Mouse (Mus musculus): Measurements from ENCODE around the gene Ciita. TPM values are rescaled to one million over a fixed set of nuclear protein-coding genes. Genes with fewer than 3 reads are reported as not detected.

The Ciita gene
- polyA plus RNA-seq, 1 experiment from 2014 or later, result 0.14 TPM

GRCm38 (mm10) chr16:10546865-10547264, 67.0 kb downstream of the Ciita start:
- no peak overlapping the region for H3K4me3 ChIP-seq (ENCODE audit: low read depth, low read length)

GRCm38 (mm10) chr16:10548938-10549337, 69.1 kb downstream of the Ciita start:
- DNase-seq (ENCODE audit: low spot score, missing footprints), result no peak
- Histone ChIP-seq H3K36me3 (ENCODE audit: control insufficient read depth, insufficient read depth, low read length) (no peaks in the 10 kb centered on the region), H3K9me3 (ENCODE audit: control insufficient read depth, low read length) (no peaks in the 10 kb centered on the region), H3K27ac (ENCODE audit: low read depth, low read length) (no peak overlapping the region), H3K4me3 (ENCODE audit: low read depth, low read length) (no peak overlapping the region), H3K4me1 (ENCODE audit: control insufficient read depth, insufficient read depth, low read length) (peaks cover 8% of the 10 kb centered on the region; the same call in 1 of the 2 replicates), H3K27me3 (ENCODE audit: control insufficient read depth, insufficient read depth, low read length) (no peaks in the 10 kb centered on the region), H3K9ac (ENCODE audit: low read length) (no peak overlapping the region), H3K4me2 (no peak overlapping the region)
- no peak for ATAC-seq (ENCODE audit: low FRiP score)
- 65% methylated on average over 3 of the region's 3 CpGs for WGBS

More at GRCm38 (mm10) chr16:10546865-10547264, 67.0 kb downstream of the Ciita start:
- H3K9ac ChIP-seq (ENCODE audit: low read length), result no peak overlapping the region
- no peak for DNase-seq (ENCODE audit: low spot score, missing footprints)
- no peak for ATAC-seq (ENCODE audit: low FRiP score)
- WGBS, result 59% methylated on average over 3 of the region's 3 CpGs
- H3K36me3 ChIP-seq (ENCODE audit: control insufficient read depth, insufficient read depth, low read length), result no peaks in the 10 kb centered on the region
- H3K27ac ChIP-seq (ENCODE audit: low read depth, low read length), result no peak overlapping the region
- H3K9me3 ChIP-seq (ENCODE audit: control insufficient read depth, low read length), result no peaks in the 10 kb centered on the region
- peaks cover 8% of the 10 kb centered on the region for H3K4me1 ChIP-seq (ENCODE audit: control insufficient read depth, insufficient read depth, low read length)
- H3K27me3 ChIP-seq (ENCODE audit: control insufficient read depth, insufficient read depth, low read length), result no peaks in the 10 kb centered on the region
- no peak overlapping the region for H3K4me2 ChIP-seq

- Histone ChIP-seq H3K27me3 (ENCODE audit: control insufficient read depth, insufficient read depth, low read length) (no peaks in the 10 kb centered on the region), H3K4me1 (ENCODE audit: control insufficient read depth, insufficient read depth, low read length) (peaks cover 8% of the 10 kb centered on the region; the same call in 1 of the 2 replicates), H3K27ac (ENCODE audit: low read depth, low read length) (no peak overlapping the region), H3K36me3 (ENCODE audit: control insufficient read depth, insufficient read depth, low read length) (no peaks in the 10 kb centered on the region), H3K4me2 (no peak overlapping the region), H3K9me3 (ENCODE audit: control insufficient read depth, low read length) (no peaks in the 10 kb centered on the region), H3K9ac (ENCODE audit: low read length) (no peak overlapping the region), H3K4me3 (ENCODE audit: low read depth, low read length) (no peak overlapping the region)
- no peak for DNase-seq (ENCODE audit: low spot score, missing footprints)
- no peak for ATAC-seq (ENCODE audit: low FRiP score)
- 83% methylated on average over 2 of the region's 2 CpGs for whole genome bisulfite sequencing
Observed at GRCm38 (mm10) chr16:10549600-10549999, 69.7 kb downstream of the Ciita start.

DNA sequence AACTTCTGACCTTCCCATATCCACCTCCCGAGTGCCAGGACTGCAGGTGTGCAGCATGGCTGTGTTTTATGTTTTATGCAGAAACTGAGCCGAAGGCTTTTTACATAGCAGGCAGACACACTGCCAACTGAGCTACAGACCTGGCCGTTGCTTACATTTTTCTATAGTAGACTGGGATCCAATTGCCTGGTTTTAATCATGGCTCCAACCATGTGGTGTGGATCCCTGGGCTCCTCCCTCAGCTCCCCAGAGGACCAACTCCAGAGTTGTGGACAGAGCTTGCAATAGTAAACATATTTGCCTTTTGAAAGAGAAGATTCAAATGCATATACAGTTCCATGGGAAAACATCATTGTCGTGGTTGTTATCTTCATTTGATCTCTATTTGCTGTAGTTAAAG, 71.7 kb downstream of the Ciita start:
- no peak for ATAC-seq (ENCODE audit: low FRiP score)
- no peaks in the 10 kb centered on the region for H3K27me3 ChIP-seq (ENCODE audit: control insufficient read depth, insufficient read depth, low read length)
- WGBS, result 85% methylated on average over 4 of the region's 4 CpGs

GRCm38 (mm10) chr16:10553858-10554257, 74.0 kb downstream of the Ciita start:
- H3K27me3 ChIP-seq (ENCODE audit: control insufficient read depth, insufficient read depth, low read length), result no peaks in the 10 kb centered on the region
- no peak overlapping the region for H3K27ac ChIP-seq (ENCODE audit: low read depth, low read length)

More for the DNA sequence above, 71.7 kb downstream of the Ciita start:
- no peak overlapping the region for H3K9ac ChIP-seq (ENCODE audit: low read length)
- H3K4me3 ChIP-seq (ENCODE audit: low read depth, low read length), result no peak overlapping the region
- H3K9me3 ChIP-seq (ENCODE audit: control insufficient read depth, low read length), result no peaks in the 10 kb centered on the region
- no peaks in the 10 kb centered on the region for H3K4me1 ChIP-seq (ENCODE audit: control insufficient read depth, insufficient read depth, low read length)
- DNase-seq (ENCODE audit: low spot score, missing footprints), result no peak
- H3K36me3 ChIP-seq (ENCODE audit: control insufficient read depth, insufficient read depth, low read length), result no peaks in the 10 kb centered on the region
- no peak overlapping the region for H3K27ac ChIP-seq (ENCODE audit: low read depth, low read length)
- no peak overlapping the region for H3K4me2 ChIP-seq

DNA sequence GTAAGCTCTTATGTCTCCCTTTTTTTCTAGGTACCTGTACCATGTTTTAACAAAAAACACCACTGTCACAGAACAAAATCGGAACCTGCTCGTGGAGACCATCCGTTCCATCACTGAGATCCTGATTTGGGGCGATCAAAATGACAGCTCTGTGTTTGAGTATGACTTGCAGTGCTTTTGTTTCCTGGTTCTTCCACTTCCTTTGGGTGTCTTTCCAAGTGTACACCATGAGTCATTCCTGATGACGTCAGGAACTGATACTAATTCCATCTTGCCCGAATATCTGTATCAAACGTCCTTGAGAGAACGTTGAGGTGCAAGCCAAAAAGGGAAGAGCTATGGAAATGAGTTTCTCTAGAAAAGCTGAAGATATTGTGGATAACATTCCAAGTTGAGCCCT, 80.1 kb downstream of the Ciita start:
- H3K4me2 ChIP-seq, result no peak overlapping the region
- no peak overlapping the region for H3K9ac ChIP-seq (ENCODE audit: low read length)
- no peaks in the 10 kb centered on the region for H3K4me1 ChIP-seq (ENCODE audit: control insufficient read depth, insufficient read depth, low read length)
- 95% methylated on average over 8 of the region's 8 CpGs for WGBS
- H3K36me3 ChIP-seq (ENCODE audit: control insufficient read depth, insufficient read depth, low read length), result no peaks in the 10 kb centered on the region
- ATAC-seq (ENCODE audit: low FRiP score) (no peak), DNase-seq (ENCODE audit: low spot score, missing footprints) (no peak)
- H3K9me3 ChIP-seq (ENCODE audit: control insufficient read depth, low read length), result no peaks in the 10 kb centered on the region
- no peak overlapping the region for H3K27ac ChIP-seq (ENCODE audit: low read depth, low read length)
- no peaks in the 10 kb centered on the region for H3K27me3 ChIP-seq (ENCODE audit: control insufficient read depth, insufficient read depth, low read length)
- H3K4me3 ChIP-seq (ENCODE audit: low read depth, low read length), result no peak overlapping the region

More at GRCm38 (mm10) chr16:10553858-10554257, 74.0 kb downstream of the Ciita start:
- DNase-seq (ENCODE audit: low spot score, missing footprints), result no peak
- H3K4me3 ChIP-seq (ENCODE audit: low read depth, low read length), result no peak overlapping the region
- H3K9me3 ChIP-seq (ENCODE audit: control insufficient read depth, low read length), result no peaks in the 10 kb centered on the region
- no peaks in the 10 kb centered on the region for H3K36me3 ChIP-seq (ENCODE audit: control insufficient read depth, insufficient read depth, low read length)
- no peak overlapping the region for H3K4me2 ChIP-seq
- 94% methylated on average over 2 of the region's 2 CpGs for WGBS
- H3K9ac ChIP-seq (ENCODE audit: low read length), result no peak overlapping the region
- no peak for ATAC-seq (ENCODE audit: low FRiP score)
- no peaks in the 10 kb centered on the region for H3K4me1 ChIP-seq (ENCODE audit: control insufficient read depth, insufficient read depth, low read length)

DNA sequence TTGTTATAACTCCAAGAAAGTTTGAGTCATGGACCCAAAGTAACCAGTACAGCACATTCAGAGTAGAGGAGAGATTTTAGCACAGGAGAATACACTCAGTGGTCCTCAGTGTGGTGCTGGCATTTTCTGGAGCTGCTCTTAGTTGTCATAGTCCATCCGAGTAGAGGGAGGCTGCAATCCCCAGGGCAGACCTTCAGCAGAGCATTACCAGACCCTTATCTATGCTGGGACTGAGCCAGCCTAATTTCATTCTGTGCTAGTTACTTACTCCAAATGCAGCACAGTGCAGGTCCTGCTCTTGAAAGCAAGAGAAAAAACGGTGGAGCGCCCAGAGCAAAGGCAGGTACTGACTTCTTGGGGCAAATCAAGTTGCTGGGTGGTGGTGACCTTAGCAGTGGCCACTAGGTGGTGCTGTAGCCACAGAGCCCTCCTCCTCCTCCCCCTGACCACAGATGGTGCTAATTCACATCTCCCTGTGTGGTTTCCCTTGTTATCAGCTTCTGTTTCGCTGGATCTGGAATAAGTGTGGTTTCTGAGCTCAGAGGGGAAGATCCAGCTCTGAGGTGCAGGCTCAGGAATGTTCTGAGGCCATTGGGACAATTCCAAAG, 85.5 kb downstream of the Ciita start:
- WGBS, result 33% methylated on average over 4 of the region's 4 CpGs
- no peaks in the 10 kb centered on the region for H3K9me3 ChIP-seq (ENCODE audit: control insufficient read depth, low read length)
- H3K27me3 ChIP-seq (ENCODE audit: control insufficient read depth, insufficient read depth, low read length), result no peaks in the 10 kb centered on the region
- H3K27ac ChIP-seq (ENCODE audit: low read depth, low read length), result no peak overlapping the region
- no peak overlapping the region for H3K4me3 ChIP-seq (ENCODE audit: low read depth, low read length)
- H3K4me2 ChIP-seq, result no peak overlapping the region
- peak; percentile 94 for DNase-seq (ENCODE audit: low spot score, missing footprints)
- no peaks in the 10 kb centered on the region for H3K36me3 ChIP-seq (ENCODE audit: control insufficient read depth, insufficient read depth, low read length)
- peak; percentile 81 for ATAC-seq (ENCODE audit: low FRiP score)
- no peaks in the 10 kb centered on the region for H3K4me1 ChIP-seq (ENCODE audit: control insufficient read depth, insufficient read depth, low read length)
- H3K9ac ChIP-seq (ENCODE audit: low read length), result no peak overlapping the region

DNA sequence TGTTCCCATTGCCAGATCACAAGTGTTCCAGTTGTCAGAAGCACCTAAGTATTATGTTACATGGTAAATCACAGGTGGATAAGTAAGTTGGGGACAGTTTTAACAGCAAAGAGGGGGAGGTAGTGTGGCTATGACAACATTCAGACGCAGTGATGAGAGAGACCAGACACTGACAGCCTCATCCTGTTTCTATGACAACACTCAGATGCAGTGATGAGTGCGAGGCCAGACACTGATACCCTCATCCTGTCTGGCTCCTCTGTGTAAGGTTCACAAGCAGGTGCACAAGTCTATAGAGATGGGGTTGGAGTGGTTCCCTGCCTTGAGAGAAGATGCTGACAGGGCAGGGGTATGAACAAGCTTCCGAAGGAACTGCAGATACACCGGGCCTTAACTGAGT, 87.3 kb downstream of the Ciita start:
- H3K9ac ChIP-seq (ENCODE audit: low read length), result no peak overlapping the region
- ATAC-seq (ENCODE audit: low FRiP score), result no peak
- no peaks in the 10 kb centered on the region for H3K9me3 ChIP-seq (ENCODE audit: control insufficient read depth, low read length)
- 92% methylated on average over 4 of the region's 4 CpGs for whole genome bisulfite sequencing
- H3K4me3 ChIP-seq (ENCODE audit: low read depth, low read length), result no peak overlapping the region
- DNase-seq (ENCODE audit: low spot score, missing footprints), result no peak
- no peak overlapping the region for H3K4me2 ChIP-seq
- H3K27ac ChIP-seq (ENCODE audit: low read depth, low read length), result no peak overlapping the region
- H3K36me3 ChIP-seq (ENCODE audit: control insufficient read depth, insufficient read depth, low read length), result no peaks in the 10 kb centered on the region
- H3K4me1 ChIP-seq (ENCODE audit: control insufficient read depth, insufficient read depth, low read length), result no peaks in the 10 kb centered on the region
- no peaks in the 10 kb centered on the region for H3K27me3 ChIP-seq (ENCODE audit: control insufficient read depth, insufficient read depth, low read length)

DNA sequence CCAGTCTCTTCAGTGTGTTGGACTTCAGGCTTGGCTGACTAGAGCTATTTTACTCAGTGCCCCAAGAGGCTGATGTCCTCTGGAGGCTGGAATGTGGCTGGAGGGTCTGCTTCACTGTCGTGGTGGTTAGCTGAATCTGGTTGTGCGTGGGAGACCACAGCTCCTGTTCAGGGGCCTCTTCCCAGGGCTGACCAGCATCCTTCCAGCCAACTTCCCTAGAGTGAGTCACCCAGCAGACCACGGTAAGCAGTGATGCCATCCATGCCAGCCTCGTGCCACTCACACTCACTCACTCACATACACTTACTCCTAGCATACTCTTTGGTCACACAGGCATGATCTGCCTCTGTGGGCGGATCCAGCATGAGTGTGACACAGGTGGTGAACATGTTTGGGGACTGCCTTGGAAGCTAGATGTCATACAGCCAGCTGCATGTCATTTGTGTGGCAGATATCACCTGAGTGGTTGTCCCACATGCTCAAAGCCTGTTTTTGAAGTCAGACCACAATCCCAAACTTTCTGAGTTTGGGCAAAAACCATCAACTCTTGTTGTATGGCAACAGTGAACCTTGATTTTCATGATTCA, 90.0 kb downstream of the Ciita start:
- ATAC-seq (ENCODE audit: low FRiP score) (no peak), DNase-seq (ENCODE audit: low spot score, missing footprints) (no peak)
- no peaks in the 10 kb centered on the region for H3K27me3 ChIP-seq (ENCODE audit: control insufficient read depth, insufficient read depth, low read length)
- H3K4me2 ChIP-seq, result no peak overlapping the region
- H3K36me3 ChIP-seq (ENCODE audit: control insufficient read depth, insufficient read depth, low read length), result no peaks in the 10 kb centered on the region
- H3K27ac ChIP-seq (ENCODE audit: low read depth, low read length), result no peak overlapping the region
- H3K9ac ChIP-seq (ENCODE audit: low read length), result no peak overlapping the region
- H3K9me3 ChIP-seq (ENCODE audit: control insufficient read depth, low read length), result no peaks in the 10 kb centered on the region
- WGBS, result 82% methylated on average over 5 of the region's 5 CpGs
- no peak overlapping the region for H3K4me3 ChIP-seq (ENCODE audit: low read depth, low read length)
- no peaks in the 10 kb centered on the region for H3K4me1 ChIP-seq (ENCODE audit: control insufficient read depth, insufficient read depth, low read length)
